Mouse (Mus musculus): ENCODE measurements around the gene Slc2a13. TPM values are rescaled to one million over a fixed set of nuclear protein-coding genes. Genes with fewer than 3 reads are reported as not detected.

Gene Slc2a13
- polyA plus RNA-seq, 1 experiment from 2014 or later, result 2.7 TPM

GRCm38 (mm10) chr15:91316964-91317363 is 256.1 kb downstream of the Slc2a13 start:
- no peaks in the 10 kb centered on the region for H3K27me3 ChIP-seq
- no peak for ATAC-seq (ENCODE audit: insufficient number of reproducible peaks, insufficient read depth, low FRiP score, low TSS enrichment, low read depth)
- H3K27ac ChIP-seq, result no peak overlapping the region
- no peaks in the 10 kb centered on the region for H3K36me3 ChIP-seq
- no peaks in the 10 kb centered on the region for H3K9me3 ChIP-seq
- WGBS, result 77% methylated on average over 4 of the region's 4 CpGs
- no peak overlapping the region for H3K4me3 ChIP-seq
- 0 out of 2 replicates have a peak, but pooled peaks cover 2% of the 10 kb centered on the region for H3K4me1 ChIP-seq
- no peak overlapping the region for H3K4me2 ChIP-seq
- no peak overlapping the region for H3K9ac ChIP-seq

- H3K4me1 ChIP-seq, result 0 out of 2 replicates have a peak, but pooled peaks cover 2% of the 10 kb centered on the region
- H3K9me3 ChIP-seq, result no peaks in the 10 kb centered on the region
- 76% methylated on average over 19 of the region's 19 CpGs for WGBS
- no peak overlapping the region for H3K9ac ChIP-seq
- no peak overlapping the region for H3K4me2 ChIP-seq
- H3K27me3 ChIP-seq, result no peaks in the 10 kb centered on the region
- no peak for ATAC-seq (ENCODE audit: insufficient number of reproducible peaks, insufficient read depth, low FRiP score, low TSS enrichment, low read depth)
- no peak overlapping the region for H3K4me3 ChIP-seq
- H3K27ac ChIP-seq, result no peak overlapping the region
- no peaks in the 10 kb centered on the region for H3K36me3 ChIP-seq
Observed at GRCm38 (mm10) chr15:91314402-91315318, 258.4 kb downstream of the Slc2a13 start.

- no peak overlapping the region for H3K9ac ChIP-seq
- H3K4me3 ChIP-seq, result no peak overlapping the region
- no peak overlapping the region for H3K27ac ChIP-seq
- no peaks in the 10 kb centered on the region for H3K36me3 ChIP-seq
- 46% methylated on average over 7 of the region's 7 CpGs for WGBS
- H3K4me2 ChIP-seq, result no peak overlapping the region
- ATAC-seq (ENCODE audit: insufficient number of reproducible peaks, insufficient read depth, low FRiP score, low TSS enrichment, low read depth), result no peak
- H3K4me1 ChIP-seq, result peaks cover 7% of the 10 kb centered on the region; the same call in 1 of the 2 replicates
- H3K9me3 ChIP-seq, result no peaks in the 10 kb centered on the region
- H3K27me3 ChIP-seq, result no peaks in the 10 kb centered on the region
Observed at GRCm38 (mm10) chr15:91304296-91304852, 268.7 kb downstream of the Slc2a13 start.

- no peaks in the 10 kb centered on the region for H3K9me3 ChIP-seq
- H3K4me2 ChIP-seq, result no peak overlapping the region
- H3K9ac ChIP-seq, result no peak overlapping the region
- no peaks in the 10 kb centered on the region for H3K4me1 ChIP-seq
- ATAC-seq (ENCODE audit: insufficient number of reproducible peaks, insufficient read depth, low FRiP score, low TSS enrichment, low read depth), result no peak
- H3K36me3 ChIP-seq, result no peaks in the 10 kb centered on the region
- H3K27me3 ChIP-seq, result no peaks in the 10 kb centered on the region
- H3K27ac ChIP-seq, result no peak overlapping the region
- 11% methylated on average over 3 of the region's 3 CpGs for WGBS
- H3K4me3 ChIP-seq, result no peak overlapping the region
Observed at GRCm38 (mm10) chr15:91301366-91301765, 271.7 kb downstream of the Slc2a13 start.

GRCm38 (mm10) chr15:91299319-91299835 is 273.7 kb downstream of the Slc2a13 start:
- H3K4me3 ChIP-seq, result no peak overlapping the region
- no peaks in the 10 kb centered on the region for H3K4me1 ChIP-seq
- ATAC-seq (ENCODE audit: insufficient number of reproducible peaks, insufficient read depth, low FRiP score, low TSS enrichment, low read depth), result no peak
- H3K27ac ChIP-seq, result no peak overlapping the region
- H3K4me2 ChIP-seq, result no peak overlapping the region
- H3K27me3 ChIP-seq, result no peaks in the 10 kb centered on the region
- H3K36me3 ChIP-seq, result no peaks in the 10 kb centered on the region
- H3K9me3 ChIP-seq, result no peaks in the 10 kb centered on the region
- 82% methylated on average over 11 of the region's 11 CpGs for WGBS
- no peak overlapping the region for H3K9ac ChIP-seq

- Histone ChIP-seq H3K9ac (no peak overlapping the region), H3K4me1 (no peaks in the 10 kb centered on the region), H3K4me2 (no peak overlapping the region), H3K27me3 (no peaks in the 10 kb centered on the region), H3K4me3 (no peak overlapping the region), H3K9me3 (peaks cover 8% of the 10 kb centered on the region), H3K36me3 (no peaks in the 10 kb centered on the region), H3K27ac (no peak overlapping the region)
- ATAC-seq (ENCODE audit: insufficient number of reproducible peaks, insufficient read depth, low FRiP score, low TSS enrichment, low read depth), result no peak
- 78% methylated on average over 3 of the region's 3 CpGs for WGBS
Observed at GRCm38 (mm10) chr15:91283418-91283817, 289.6 kb downstream of the Slc2a13 start.

- ATAC-seq (ENCODE audit: insufficient number of reproducible peaks, insufficient read depth, low FRiP score, low TSS enrichment, low read depth), result no peak
- WGBS, result 88% methylated on average over 7 of the region's 7 CpGs
- Histone ChIP-seq H3K4me3 (no peak overlapping the region), H3K4me2 (no peak overlapping the region), H3K9me3 (peaks cover 8% of the 10 kb centered on the region), H3K4me1 (no peaks in the 10 kb centered on the region), H3K36me3 (no peaks in the 10 kb centered on the region), H3K27me3 (no peaks in the 10 kb centered on the region), H3K27ac (no peak overlapping the region), H3K9ac (no peak overlapping the region)
Observed at GRCm38 (mm10) chr15:91282822-91283221, 290.2 kb downstream of the Slc2a13 start.

- no peak overlapping the region for H3K4me2 ChIP-seq
- no peak overlapping the region for H3K27ac ChIP-seq
- no peaks in the 10 kb centered on the region for H3K9me3 ChIP-seq
- H3K36me3 ChIP-seq, result no peaks in the 10 kb centered on the region
- no peak overlapping the region for H3K9ac ChIP-seq
- no peaks in the 10 kb centered on the region for H3K4me1 ChIP-seq
- no peak overlapping the region for H3K4me3 ChIP-seq
- no peaks in the 10 kb centered on the region for H3K27me3 ChIP-seq
- no peak for ATAC-seq (ENCODE audit: insufficient number of reproducible peaks, insufficient read depth, low FRiP score, low TSS enrichment, low read depth)
- 88% methylated on average over 5 of the region's 5 CpGs for WGBS
Observed at GRCm38 (mm10) chr15:91281521-91281920, 291.5 kb downstream of the Slc2a13 start.

GRCm38 (mm10) chr15:91279571-91279970 is 293.5 kb downstream of the Slc2a13 start:
- 93% methylated on average over 5 of the region's 5 CpGs for WGBS
- ATAC-seq (ENCODE audit: insufficient number of reproducible peaks, insufficient read depth, low FRiP score, low TSS enrichment, low read depth), result no peak
- Histone ChIP-seq H3K27ac (no peak overlapping the region), H3K36me3 (no peaks in the 10 kb centered on the region), H3K4me2 (no peak overlapping the region), H3K4me1 (no peaks in the 10 kb centered on the region), H3K27me3 (no peaks in the 10 kb centered on the region), H3K9ac (no peak overlapping the region), H3K9me3 (no peaks in the 10 kb centered on the region), H3K4me3 (no peak overlapping the region)

- ATAC-seq (ENCODE audit: insufficient number of reproducible peaks, insufficient read depth, low FRiP score, low TSS enrichment, low read depth), result no peak
- Histone ChIP-seq H3K4me1 (no peaks in the 10 kb centered on the region), H3K27me3 (no peaks in the 10 kb centered on the region), H3K4me3 (no peak overlapping the region), H3K36me3 (peaks cover 4% of the 10 kb centered on the region; the same call in 1 of the 2 replicates), H3K27ac (no peak overlapping the region), H3K4me2 (no peak overlapping the region), H3K9ac (no peak overlapping the region), H3K9me3 (no peaks in the 10 kb centered on the region)
- WGBS, result 52% methylated on average over 3 of the region's 3 CpGs
Observed at GRCm38 (mm10) chr15:91275961-91276360, 297.1 kb downstream of the Slc2a13 start.

GRCm38 (mm10) chr15:91268532-91268931 is 304.5 kb downstream of the Slc2a13 start:
- Histone ChIP-seq H3K27ac (no peak overlapping the region), H3K9me3 (no peaks in the 10 kb centered on the region), H3K4me1 (no peaks in the 10 kb centered on the region), H3K4me2 (no peak overlapping the region), H3K9ac (no peak overlapping the region), H3K27me3 (no peaks in the 10 kb centered on the region), H3K36me3 (peaks cover 4% of the 10 kb centered on the region; the same call in 1 of the 2 replicates), H3K4me3 (no peak overlapping the region)
- 84% methylated on average over 4 of the region's 4 CpGs for WGBS
- no peak for ATAC-seq (ENCODE audit: insufficient number of reproducible peaks, insufficient read depth, low FRiP score, low TSS enrichment, low read depth)

GRCm38 (mm10) chr15:91263926-91264325 is 309.1 kb downstream of the Slc2a13 start:
- no peak for ATAC-seq (ENCODE audit: insufficient number of reproducible peaks, insufficient read depth, low FRiP score, low TSS enrichment, low read depth)
- 93% methylated on average over 1 of the region's 1 CpGs for WGBS
- Histone ChIP-seq H3K27ac (no peak overlapping the region), H3K4me1 (no peaks in the 10 kb centered on the region), H3K4me3 (no peak overlapping the region), H3K4me2 (no peak overlapping the region), H3K9ac (no peak overlapping the region), H3K27me3 (no peaks in the 10 kb centered on the region), H3K9me3 (no peaks in the 10 kb centered on the region), H3K36me3 (no peaks in the 10 kb centered on the region)

Measured in embryonic facial prominence, embryonic 13.5 days (tissue).